Mouse (Mus musculus): ENCODE measurements around the gene Nop9.

DNA sequence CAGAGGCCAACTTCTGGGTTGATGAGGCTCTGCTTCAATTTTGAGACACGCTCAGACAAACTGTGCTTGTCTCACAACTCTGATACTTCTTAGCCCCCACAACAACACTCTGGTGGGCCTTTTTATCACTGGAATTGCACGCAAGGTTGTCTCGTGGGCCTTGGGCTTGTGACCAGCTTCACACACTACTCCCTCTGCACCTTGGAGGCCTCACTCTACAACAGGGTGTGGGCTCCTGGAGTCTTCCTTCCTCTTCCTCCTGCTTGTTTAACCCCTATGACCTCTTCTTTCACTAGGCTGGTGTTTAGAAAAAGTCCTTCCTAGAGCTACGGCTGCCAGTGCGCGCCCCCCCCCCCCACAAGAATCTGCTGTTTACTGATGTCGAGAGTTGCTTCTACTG lies 31.2 kb downstream of the Nop9 start:
- TF ChIP-seq CHD2 (IDR thresholded peaks at IDR 0.05; ENCODE audit: low read depth, low read length) (no peak), ZNF384 (IDR thresholded peaks at IDR 0.05; ENCODE audit: low read depth, low read length) (no peak), HCFC1 (IDR thresholded peaks at IDR 0.05; ENCODE audit: borderline replicate concordance, insufficient read depth, low read length) (no peak)
